Mouse (Mus musculus): Measurements from ENCODE around the gene Ctsd. TPM values are rescaled to one million over a fixed set of nuclear protein-coding genes. Genes with fewer than 3 reads are reported as not detected.

Gene Ctsd
- total and polyA plus RNA-seq, 3 experiments = 64.7 to 1,036 (median 133) TPM

- H3K4me1 ChIP-seq (ENCODE audit: insufficient read depth, low read depth, low read length) = peaks cover 55% of the 10 kb centered on the region
- H3K27me3 ChIP-seq (ENCODE audit: insufficient read depth, low read length) = peaks cover 59% of the 10 kb centered on the region
- H3K4me3 ChIP-seq (ENCODE audit: low read depth, low read length) = no peak overlapping the region
- no peaks in the 10 kb centered on the region; the same call in 1 of the 2 replicates for H3K9me3 ChIP-seq (replicated peaks)
- no peak for DNase-seq (ENCODE audit: low spot score)
- no peak for TF ChIP-seq TAL1 (conservative IDR thresholded peaks at IDR 0.05; ENCODE audit: low read depth, low read length)
- no peak for TF ChIP-seq CTCF (IDR thresholded peaks at IDR 0.05; ENCODE audit: low read depth, low read length)
- no peak for TF ChIP-seq POLR2AphosphoS5 (IDR thresholded peaks at IDR 0.05; ENCODE audit: insufficient replicate concordance, low read depth, low read length)
- TF ChIP-seq GATA1 (IDR thresholded peaks at IDR 0.05; ENCODE audit: borderline replicate concordance, low read length) = no peak
- TF ChIP-seq GATA2 (IDR thresholded peaks at IDR 0.05; ENCODE audit: borderline replicate concordance, low read depth, low read length) = no peak
- no peak for ATAC-seq (ENCODE audit: extremely low read depth, insufficient number of reproducible peaks, low FRiP score, poor library complexity, severe bottlenecking)
- peaks cover 21% of the 10 kb centered on the region for H3K36me3 ChIP-seq (replicated peaks)
These were observed 16.9 kb downstream of the Ctsd start for GRCm38 (mm10) chr7:142370937-142371336.

- peaks cover 10% of the 10 kb centered on the region for H3K36me3 ChIP-seq (replicated peaks)
- TF ChIP-seq GATA1 (IDR thresholded peaks at IDR 0.05; ENCODE audit: borderline replicate concordance, low read length) (no peak), POLR2AphosphoS5 (IDR thresholded peaks at IDR 0.05; ENCODE audit: insufficient replicate concordance, low read depth, low read length) (no peak), TAL1 (conservative IDR thresholded peaks at IDR 0.05; ENCODE audit: low read depth, low read length) (no peak), CTCF (IDR thresholded peaks at IDR 0.05; ENCODE audit: low read depth, low read length) (no peak), GATA2 (IDR thresholded peaks at IDR 0.05; ENCODE audit: borderline replicate concordance, low read depth, low read length) (no peak)
- ATAC-seq (ENCODE audit: extremely low read depth, insufficient number of reproducible peaks, low FRiP score, poor library complexity, severe bottlenecking) (no peak), DNase-seq (ENCODE audit: low spot score) (no peak)
- H3K27me3 ChIP-seq (ENCODE audit: insufficient read depth, low read length) = peaks cover 59% of the 10 kb centered on the region
- H3K4me1 ChIP-seq (ENCODE audit: insufficient read depth, low read depth, low read length) = peaks cover 48% of the 10 kb centered on the region
- H3K4me3 ChIP-seq (ENCODE audit: low read depth, low read length) = no peak overlapping the region
- H3K9me3 ChIP-seq (replicated peaks) = no peaks in the 10 kb centered on the region; the same call in 1 of the 2 replicates
These were observed 18.0 kb downstream of the Ctsd start for GRCm38 (mm10) chr7:142369820-142370219.

GRCm38 (mm10) chr7:142368856-142369255, 19.0 kb downstream of the Ctsd start:
- no peak overlapping the region for H3K4me3 ChIP-seq (ENCODE audit: low read depth, low read length)
- TF ChIP-seq GATA1 (IDR thresholded peaks at IDR 0.05; ENCODE audit: borderline replicate concordance, low read length) (no peak), CTCF (IDR thresholded peaks at IDR 0.05; ENCODE audit: low read depth, low read length) (no peak), TAL1 (conservative IDR thresholded peaks at IDR 0.05; ENCODE audit: low read depth, low read length) (no peak), GATA2 (IDR thresholded peaks at IDR 0.05; ENCODE audit: borderline replicate concordance, low read depth, low read length) (no peak), POLR2AphosphoS5 (IDR thresholded peaks at IDR 0.05; ENCODE audit: insufficient replicate concordance, low read depth, low read length) (no peak)
- ATAC-seq (ENCODE audit: extremely low read depth, insufficient number of reproducible peaks, low FRiP score, poor library complexity, severe bottlenecking) = no peak
- H3K9me3 ChIP-seq (replicated peaks) = no peaks in the 10 kb centered on the region; the same call in 1 of the 2 replicates
- no peak for DNase-seq (ENCODE audit: low spot score)
- peaks cover 59% of the 10 kb centered on the region for H3K27me3 ChIP-seq (ENCODE audit: insufficient read depth, low read length)
- peaks cover 40% of the 10 kb centered on the region for H3K4me1 ChIP-seq (ENCODE audit: insufficient read depth, low read depth, low read length)
- H3K36me3 ChIP-seq (replicated peaks) = peaks cover under 1% of the 10 kb centered on the region

GRCm38 (mm10) chr7:142363107-142363506, 24.7 kb downstream of the Ctsd start:
- H3K27me3 ChIP-seq (ENCODE audit: insufficient read depth, low read length) = peaks cover 24% of the 10 kb centered on the region
- H3K9me3 ChIP-seq (replicated peaks) = no peaks in the 10 kb centered on the region; the same call in 1 of the 2 replicates
- no peak for TF ChIP-seq POLR2AphosphoS5 (IDR thresholded peaks at IDR 0.05; ENCODE audit: insufficient replicate concordance, low read depth, low read length)
- no peak for TF ChIP-seq TAL1 (conservative IDR thresholded peaks at IDR 0.05; ENCODE audit: low read depth, low read length)
- no peak for TF ChIP-seq GATA1 (IDR thresholded peaks at IDR 0.05; ENCODE audit: borderline replicate concordance, low read length)
- no peak for TF ChIP-seq CTCF (IDR thresholded peaks at IDR 0.05; ENCODE audit: low read depth, low read length)
- TF ChIP-seq GATA2 (IDR thresholded peaks at IDR 0.05; ENCODE audit: borderline replicate concordance, low read depth, low read length) = no peak
- ATAC-seq (ENCODE audit: extremely low read depth, insufficient number of reproducible peaks, low FRiP score, poor library complexity, severe bottlenecking) (no peak), DNase-seq (ENCODE audit: low spot score) (no peak)
- peaks cover 33% of the 10 kb centered on the region for H3K4me1 ChIP-seq (ENCODE audit: insufficient read depth, low read depth, low read length)
- no peak overlapping the region for H3K4me3 ChIP-seq (ENCODE audit: low read depth, low read length)
- no peaks in the 10 kb centered on the region for H3K36me3 ChIP-seq (replicated peaks)

- peaks cover 53% of the 10 kb centered on the region for H3K4me1 ChIP-seq (ENCODE audit: insufficient read depth, low read depth, low read length)
- TF ChIP-seq GATA2 (IDR thresholded peaks at IDR 0.05; ENCODE audit: borderline replicate concordance, low read depth, low read length) (no peak), GATA1 (IDR thresholded peaks at IDR 0.05; ENCODE audit: borderline replicate concordance, low read length) (no peak), TAL1 (conservative IDR thresholded peaks at IDR 0.05; ENCODE audit: low read depth, low read length) (no peak), POLR2AphosphoS5 (IDR thresholded peaks at IDR 0.05; ENCODE audit: insufficient replicate concordance, low read depth, low read length) (no peak), CTCF (IDR thresholded peaks at IDR 0.05; ENCODE audit: low read depth, low read length) (no peak)
- no peak overlapping the region for H3K4me3 ChIP-seq (ENCODE audit: low read depth, low read length)
- ATAC-seq (ENCODE audit: extremely low read depth, insufficient number of reproducible peaks, low FRiP score, poor library complexity, severe bottlenecking) (no peak), DNase-seq (ENCODE audit: low spot score) (no peak)
- H3K36me3 ChIP-seq (replicated peaks) = no peaks in the 10 kb centered on the region
- peaks cover 10% of the 10 kb centered on the region for H3K27me3 ChIP-seq (ENCODE audit: insufficient read depth, low read length)
- no peaks in the 10 kb centered on the region for H3K9me3 ChIP-seq (replicated peaks)
These were observed 27.1 kb downstream of the Ctsd start for GRCm38 (mm10) chr7:142360743-142361142.

- ATAC-seq (ENCODE audit: extremely low read depth, insufficient number of reproducible peaks, low FRiP score, poor library complexity, severe bottlenecking) = no peak
- TF ChIP-seq POLR2AphosphoS5 (IDR thresholded peaks at IDR 0.05; ENCODE audit: insufficient replicate concordance, low read depth, low read length) = no peak
- TF ChIP-seq GATA2 (IDR thresholded peaks at IDR 0.05; ENCODE audit: borderline replicate concordance, low read depth, low read length) = no peak
- no peak for TF ChIP-seq TAL1 (conservative IDR thresholded peaks at IDR 0.05; ENCODE audit: low read depth, low read length)
- no peak for TF ChIP-seq CTCF (IDR thresholded peaks at IDR 0.05; ENCODE audit: low read depth, low read length)
- no peak for TF ChIP-seq GATA1 (IDR thresholded peaks at IDR 0.05; ENCODE audit: borderline replicate concordance, low read length)
- H3K36me3 ChIP-seq (replicated peaks) = no peaks in the 10 kb centered on the region
These were observed 28.7 kb downstream of the Ctsd start for GRCm38 (mm10) chr7:142359129-142359528.

More at GRCm38 (mm10) chr7:142359129-142359528, 28.7 kb downstream of the Ctsd start:
- Histone ChIP-seq H3K27me3 (ENCODE audit: insufficient read depth, low read length) (peaks cover 10% of the 10 kb centered on the region), H3K4me1 (ENCODE audit: insufficient read depth, low read depth, low read length) (peaks cover 67% of the 10 kb centered on the region), H3K9me3 (replicated peaks) (no peaks in the 10 kb centered on the region), H3K4me3 (ENCODE audit: low read depth, low read length) (no peak overlapping the region)
- no peak for DNase-seq (ENCODE audit: low spot score)
